Mouse (Mus musculus) retina, embryonic 14.5 days (tissue): ENCODE measurements around the gene Tmem132b.

Experiments used
- DNase-seq: peaks from one replicate; pipeline ENCODE4 v3.0.0-alpha.2; 2015; ENCODE audit warnings: low spot score

Gene Tmem132b

DNA sequence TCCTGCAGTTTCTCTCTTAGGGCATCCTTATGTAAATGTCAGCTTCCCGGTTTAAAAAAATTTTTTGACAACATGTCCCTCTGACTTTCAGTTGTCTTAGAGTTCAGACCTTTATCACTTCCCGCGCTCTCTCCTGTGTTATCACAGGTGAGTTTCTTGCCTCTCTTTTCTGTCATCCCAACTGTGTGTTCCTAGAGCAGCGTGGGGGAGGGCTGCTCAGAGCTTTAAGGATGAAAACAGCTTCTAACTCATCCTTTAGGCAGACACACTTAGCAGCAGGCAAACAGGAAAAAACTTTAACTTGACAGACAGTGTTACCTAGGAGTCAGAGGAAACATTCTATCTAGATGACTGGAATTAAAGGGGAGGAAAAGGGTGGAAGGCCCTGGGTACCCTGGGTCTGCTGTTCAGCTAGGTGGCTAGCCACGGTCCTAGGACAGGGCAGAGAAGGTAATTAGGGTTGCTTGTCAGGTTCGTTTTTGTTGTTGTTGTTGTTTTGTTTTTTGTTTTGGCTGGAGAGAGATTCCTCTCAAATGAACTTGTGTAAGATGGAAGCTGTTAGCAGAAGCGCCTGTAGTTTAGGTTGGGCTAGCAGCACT is 144.6 kb downstream of the Tmem132b start:
- DNase-seq, result no peak

GRCm38 (mm10) chr5:125680889-125681288 is 149.3 kb downstream of the Tmem132b start:
- no peak for DNase-seq

DNA sequence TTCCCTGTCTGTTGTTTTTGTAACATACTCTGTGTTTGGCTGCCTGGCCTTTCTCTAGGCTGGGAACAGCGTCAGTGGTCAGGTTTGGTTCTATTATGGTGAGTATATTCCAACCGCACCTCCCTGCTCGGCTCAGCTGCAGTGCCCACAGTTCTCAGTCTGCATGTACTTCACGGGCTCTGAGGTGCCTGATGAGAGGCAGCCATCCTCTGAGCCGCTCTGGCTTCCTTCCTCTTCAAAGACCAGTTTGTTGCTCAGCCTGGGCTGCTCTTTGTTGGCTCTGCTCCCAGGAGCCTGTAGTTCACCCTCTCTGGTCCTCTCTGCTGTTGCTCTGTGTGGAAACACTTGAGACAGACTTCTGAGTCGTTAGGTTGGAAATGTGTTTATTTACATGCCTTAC is 151.9 kb downstream of the Tmem132b start:
- DNase-seq, result no peak

- DNase-seq, result peak; percentile 79
These were observed 154.2 kb downstream of the Tmem132b start for GRCm38 (mm10) chr5:125685681-125686331.

- peak; percentile 47 for DNase-seq
These were observed 161.0 kb downstream of the Tmem132b start for GRCm38 (mm10) chr5:125692538-125692937.

DNA sequence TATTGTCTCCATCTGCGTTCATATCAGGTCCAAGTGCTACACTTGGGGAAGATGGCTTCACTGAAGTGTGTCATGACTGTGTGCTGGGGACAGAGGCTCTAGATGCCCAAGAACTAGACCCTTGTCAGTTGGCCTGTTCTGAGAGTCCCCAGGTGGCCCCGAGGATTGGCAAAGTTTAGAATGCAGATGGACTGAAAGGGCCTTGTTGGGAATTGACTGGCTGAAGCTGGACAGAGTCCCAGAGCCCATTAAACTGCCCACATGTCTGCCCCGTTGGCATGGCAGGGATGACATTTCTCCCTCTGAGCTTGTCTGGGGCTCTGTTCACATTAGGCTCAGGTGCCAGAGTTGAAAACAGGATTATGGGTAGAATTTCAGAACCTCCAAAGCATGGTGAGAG is 167.8 kb downstream of the Tmem132b start:
- DNase-seq, result no peak

DNA sequence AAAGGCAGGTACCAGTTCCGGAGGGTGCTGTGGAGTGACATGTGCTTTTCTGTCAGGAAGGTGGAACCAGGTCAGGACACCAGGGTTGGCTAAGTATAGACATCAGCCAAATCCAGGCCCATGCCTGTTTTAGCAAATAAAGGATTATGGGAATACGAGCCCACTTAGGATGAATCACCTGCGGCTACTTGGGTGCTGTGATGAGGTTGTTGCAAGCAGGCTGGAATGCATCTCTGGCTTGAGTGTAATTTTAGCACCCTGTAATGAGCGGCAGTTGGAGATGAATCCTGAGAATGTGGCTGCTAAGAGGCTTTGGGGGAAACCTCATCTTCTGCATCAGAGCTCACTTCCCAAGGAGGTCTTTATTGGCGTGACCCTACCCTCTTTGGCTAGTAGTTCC is 168.7 kb downstream of the Tmem132b start:
- DNase-seq, result no peak

GRCm38 (mm10) chr5:125705379-125705778 is 173.8 kb downstream of the Tmem132b start:
- DNase-seq, result no peak

DNA sequence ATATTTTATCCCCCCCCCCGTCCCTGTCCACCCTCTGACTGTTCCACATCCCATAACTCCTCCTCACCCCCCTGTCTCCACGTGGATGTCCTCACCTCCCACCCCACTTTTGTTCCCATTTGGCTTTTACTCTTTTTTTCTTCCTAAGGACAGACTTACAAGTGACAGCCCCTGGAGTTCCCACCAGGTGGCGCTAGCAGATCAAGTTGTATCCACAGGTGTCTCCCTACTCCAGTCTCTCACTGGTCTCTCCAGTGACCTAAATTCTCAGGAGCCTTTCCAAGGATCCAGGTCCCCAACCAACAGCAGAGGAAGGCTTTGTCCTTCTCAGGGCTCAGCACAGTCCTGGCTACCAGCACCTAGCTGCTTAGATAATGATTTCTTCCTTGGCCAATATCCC is 177.6 kb downstream of the Tmem132b start:
- peak; percentile 88 for DNase-seq

DNA sequence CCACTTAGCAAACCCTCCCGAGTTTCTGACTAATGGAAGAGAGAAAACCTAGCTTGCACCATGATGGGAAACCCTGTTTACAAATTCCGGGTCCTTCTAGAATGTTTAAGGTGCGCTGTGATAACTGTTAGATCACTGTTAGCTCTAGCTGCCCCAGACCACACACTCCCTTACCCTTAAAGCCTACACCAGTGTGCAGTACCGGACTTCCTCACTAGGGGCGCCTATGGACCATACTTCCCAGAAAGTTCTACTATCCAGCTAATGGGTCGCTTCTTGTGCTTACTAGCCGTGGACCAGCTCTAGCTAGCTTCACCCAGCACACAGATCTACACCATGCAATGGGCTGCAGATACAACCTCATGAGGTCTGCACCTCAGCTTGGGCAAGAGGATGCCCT is 195.2 kb downstream of the Tmem132b start:
- DNase-seq, result no peak

DNA sequence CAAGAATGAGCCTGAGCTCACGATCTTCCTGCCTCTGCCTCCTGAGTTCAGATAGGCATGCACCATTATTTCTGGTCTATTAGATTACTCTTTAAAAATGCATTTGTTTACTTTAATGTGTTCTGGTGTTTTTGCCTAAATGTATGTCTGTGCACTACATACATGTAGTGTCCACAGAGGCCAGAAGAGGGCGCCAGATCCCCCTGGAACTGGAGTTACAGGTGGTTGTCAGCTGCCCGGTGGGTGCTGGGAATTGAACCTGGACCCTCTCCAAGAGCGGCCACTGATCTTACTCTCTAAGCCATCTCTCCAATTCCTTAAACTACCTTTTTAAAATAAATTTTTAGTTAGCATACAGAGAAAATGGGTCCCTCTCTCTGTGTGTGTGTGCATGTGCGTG is 195.9 kb downstream of the Tmem132b start:
- DNase-seq, result no peak

DNA sequence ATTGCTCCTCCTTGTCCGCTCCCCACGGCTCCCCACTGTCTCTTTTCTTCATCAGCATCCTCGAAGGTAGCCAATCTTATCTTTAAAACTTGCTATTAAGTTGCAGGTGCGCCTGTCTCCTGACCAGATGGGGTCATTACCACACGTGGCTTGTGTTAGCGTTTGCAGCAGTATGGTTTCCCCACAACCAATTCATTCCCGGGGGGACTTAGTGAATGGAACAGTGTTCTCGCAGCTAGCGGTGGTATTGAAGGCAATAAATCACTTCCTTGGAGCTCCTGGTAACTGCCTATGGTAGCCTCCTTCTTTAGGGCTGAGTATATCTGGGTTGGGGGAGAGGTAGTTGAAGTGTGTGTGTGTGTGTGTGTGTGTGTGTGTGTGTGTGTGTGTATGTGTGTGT is 196.4 kb downstream of the Tmem132b start:
- no peak for DNase-seq

DNA sequence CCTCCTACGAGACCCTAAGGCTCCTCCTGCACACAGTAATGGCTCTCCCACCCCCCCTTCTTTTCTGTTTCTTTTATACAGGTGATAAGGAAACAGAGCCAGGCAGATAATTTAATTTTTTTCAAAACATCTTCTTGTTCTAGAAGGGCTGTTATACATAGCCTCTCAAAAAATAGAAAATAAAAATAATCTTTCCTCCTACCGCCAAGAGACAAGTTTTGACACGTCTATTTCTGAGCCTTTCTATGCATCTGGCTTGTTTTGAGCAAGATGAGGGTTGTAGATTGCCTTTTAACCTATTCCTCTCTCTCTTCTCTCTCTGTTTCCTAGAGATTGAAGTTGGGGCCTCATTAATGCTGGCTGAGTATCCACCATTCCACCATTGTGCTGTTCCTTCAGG is 196.9 kb downstream of the Tmem132b start:
- no peak for DNase-seq

- no peak for DNase-seq
These were observed 202.2 kb downstream of the Tmem132b start for GRCm38 (mm10) chr5:125733806-125734205.

DNA sequence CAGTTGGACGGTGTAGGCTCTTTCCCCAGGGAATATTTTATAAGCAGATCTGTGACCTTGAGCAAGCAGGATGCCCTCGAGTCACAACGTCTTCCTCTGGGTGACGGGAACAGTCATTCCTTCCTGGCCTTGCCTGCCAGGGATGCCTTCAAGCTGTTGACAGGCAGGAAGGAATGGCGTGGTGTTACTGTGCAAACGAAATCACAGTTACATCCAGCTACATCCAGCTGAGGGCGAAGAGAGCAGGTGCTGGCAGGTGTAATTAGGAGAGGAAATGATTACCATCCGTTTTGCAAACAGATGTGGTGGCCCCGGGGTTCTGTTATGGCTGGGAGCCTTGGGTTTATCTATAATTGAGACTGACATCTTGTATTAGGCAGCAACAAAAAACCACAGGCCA is 205.5 kb downstream of the Tmem132b start:
- DNase-seq, result no peak

DNA sequence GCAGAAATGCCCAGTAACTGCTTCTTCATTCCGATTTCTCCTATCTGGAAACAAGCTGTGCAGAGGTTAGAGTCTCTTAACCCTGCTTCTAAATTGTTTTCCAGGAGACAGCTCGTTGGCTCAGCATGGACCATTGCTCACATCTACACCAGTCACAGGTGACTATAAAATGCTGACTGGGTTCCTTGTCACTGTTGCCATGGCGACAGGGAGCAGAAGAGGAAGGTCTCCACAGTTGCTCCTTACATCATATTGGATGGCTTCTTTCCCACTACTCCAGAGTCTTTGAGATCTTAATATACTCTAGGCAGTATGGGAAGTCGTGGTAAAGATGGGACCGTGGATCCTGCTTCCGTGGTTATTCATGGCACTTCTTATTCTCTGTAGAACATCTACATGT is 211.9 kb downstream of the Tmem132b start:
- no peak for DNase-seq

DNA sequence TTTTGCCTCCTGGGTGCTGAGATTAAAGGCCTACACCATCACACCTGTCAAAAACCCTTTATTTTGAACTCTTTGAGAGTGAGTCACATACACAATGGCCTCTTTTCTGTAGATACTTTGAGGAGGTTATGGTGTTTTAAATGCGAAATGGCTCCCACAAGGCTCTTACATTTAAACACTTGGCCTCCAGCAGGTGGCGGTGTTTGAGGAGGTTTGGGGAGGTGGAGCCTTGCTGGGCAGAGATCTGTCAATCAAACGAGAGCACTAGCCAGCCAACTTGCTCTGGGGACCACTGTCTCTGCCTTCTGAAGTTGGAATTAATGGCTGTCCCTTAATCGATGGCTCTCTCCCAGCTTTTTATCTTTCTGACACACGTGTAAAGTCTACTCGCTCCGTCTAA is 214.2 kb downstream of the Tmem132b start:
- DNase-seq, result peak; percentile 50

DNA sequence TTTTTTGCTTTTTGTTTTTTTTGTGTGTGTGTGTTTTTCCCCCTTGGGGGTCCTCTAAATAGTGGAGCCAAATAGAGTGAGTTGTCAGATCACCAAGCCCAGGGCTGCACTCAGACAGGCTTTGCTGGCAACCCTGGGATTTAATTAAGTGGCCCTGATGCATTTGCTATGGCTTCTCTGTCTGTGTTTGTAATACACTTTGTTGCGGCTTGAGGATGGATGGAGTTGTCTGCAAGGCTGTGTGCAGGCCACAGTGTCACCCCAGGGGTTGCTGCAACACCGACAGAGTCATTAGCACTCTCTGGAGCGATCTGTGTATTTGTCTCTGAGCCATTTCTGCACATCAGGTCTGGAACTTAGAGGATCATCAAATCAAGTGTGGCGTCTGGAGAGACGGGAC is 219.9 kb downstream of the Tmem132b start:
- no peak for DNase-seq

- DNase-seq, result no peak
These were observed 221.0 kb downstream of the Tmem132b start for GRCm38 (mm10) chr5:125752546-125752945.

- DNase-seq, result no peak
These were observed 225.5 kb downstream of the Tmem132b start for GRCm38 (mm10) chr5:125756987-125757530.

DNA sequence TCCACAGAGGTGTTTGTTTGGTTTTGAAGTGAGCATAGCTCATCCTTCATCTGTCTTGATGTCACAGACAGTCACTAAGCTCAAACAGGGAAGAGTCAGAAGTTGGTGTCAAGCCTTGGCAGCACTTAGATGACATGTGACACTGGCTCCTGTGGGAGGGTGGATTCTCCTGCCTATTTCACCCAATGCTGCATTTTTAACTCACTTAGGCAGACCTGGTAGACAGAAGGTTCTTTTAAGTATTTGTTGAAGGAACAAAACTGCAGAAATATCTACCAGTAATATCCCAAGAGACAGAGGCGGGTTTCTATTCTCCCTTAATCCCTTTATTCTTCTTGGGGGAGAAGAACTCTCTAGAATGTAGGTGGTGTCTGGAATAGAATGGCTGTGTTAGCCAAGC is 226.9 kb downstream of the Tmem132b start:
- DNase-seq, result no peak

- no peak for DNase-seq
These were observed 235.4 kb downstream of the Tmem132b start for GRCm38 (mm10) chr5:125766941-125767340.

- no peak for DNase-seq
These were observed 236.4 kb downstream of the Tmem132b start for GRCm38 (mm10) chr5:125767950-125768349.

DNA sequence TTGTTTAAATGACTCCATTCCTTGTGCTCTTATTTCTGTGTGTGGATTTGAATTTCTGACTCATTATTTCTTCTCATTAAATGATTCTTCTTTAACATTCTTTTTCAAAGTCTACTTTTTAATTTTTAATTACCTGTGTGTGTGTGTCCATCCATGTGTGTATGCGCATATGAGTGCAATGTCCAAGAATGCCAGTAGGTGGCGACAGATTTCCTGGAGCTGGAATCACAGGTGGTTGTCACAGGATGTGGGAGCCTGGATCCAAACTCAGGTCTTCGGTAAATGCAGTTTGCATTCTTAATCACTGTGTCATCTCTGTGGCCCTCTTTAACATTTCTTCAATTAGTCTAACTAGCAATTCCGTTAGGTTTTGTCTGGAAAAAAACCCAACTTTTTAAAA is 240.7 kb downstream of the Tmem132b start:
- DNase-seq, result no peak
